Mouse (Mus musculus): ENCODE measurements around the gene Comt. TPM values are rescaled to one million over a fixed set of nuclear protein-coding genes. Genes with fewer than 3 reads are reported as not detected.

Gene Comt
- polyA plus RNA-seq, 1 experiment from 2014 or later: 89.0 TPM

DNA sequence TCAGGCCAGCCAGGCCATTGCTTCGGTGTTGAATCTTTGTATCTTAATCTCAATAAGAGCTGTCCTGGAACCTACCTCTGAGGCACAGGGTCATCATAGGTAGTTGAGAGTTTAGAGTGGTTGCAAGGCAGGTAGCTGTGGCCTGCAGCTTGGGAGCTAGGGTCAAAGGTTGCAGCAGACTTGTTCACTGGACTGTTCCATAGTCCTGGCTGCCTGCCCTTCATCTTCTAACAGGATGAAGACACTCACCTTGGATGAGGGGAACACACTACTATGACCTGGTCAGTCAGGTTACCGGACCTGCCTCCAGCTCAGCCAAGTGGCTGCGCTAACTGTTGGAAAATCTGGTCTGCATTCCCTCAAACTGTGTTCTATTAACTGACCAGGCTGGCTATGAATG is 35.5 kb downstream of the Comt start:
- peaks cover 50% of the 10 kb centered on the region for H3K4me1 ChIP-seq (ENCODE audit: control insufficient read depth, insufficient read depth, low read length)
- no peak overlapping the region for H3K4me3 ChIP-seq (ENCODE audit: low read length)

DNA sequence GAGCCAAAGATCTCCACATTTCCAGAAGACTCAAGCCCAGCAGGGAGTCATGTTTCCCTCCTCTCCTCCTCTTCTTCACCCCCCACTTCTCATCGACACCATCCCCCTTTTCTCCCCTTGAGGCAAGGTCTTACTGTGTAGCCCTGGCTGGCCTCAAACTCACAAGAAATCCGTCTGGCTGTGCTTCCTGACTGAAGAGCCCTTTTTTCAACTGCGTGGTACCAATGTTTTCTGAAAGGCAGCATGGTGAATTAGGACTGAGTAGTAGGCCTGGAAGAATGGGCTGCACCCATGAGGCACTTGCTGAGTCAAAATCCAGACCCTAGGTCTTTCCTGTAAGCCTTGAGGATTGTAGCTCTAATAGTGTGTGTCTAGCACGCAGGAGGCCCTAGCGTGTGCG is 36.3 kb downstream of the Comt start:
- no peak for ATAC-seq (ENCODE audit: low FRiP score, low TSS enrichment)
- WGBS: 64% methylated on average over 6 of the region's 6 CpGs
- Histone ChIP-seq H3K36me3 (ENCODE audit: control insufficient read depth, insufficient read depth, low read length) (no peaks in the 10 kb centered on the region), H3K27ac (ENCODE audit: low read depth, low read length) (no peak overlapping the region), H3K9ac (ENCODE audit: low read depth, low read length) (no peak overlapping the region), H3K9me3 (ENCODE audit: control insufficient read depth, low read length) (no peaks in the 10 kb centered on the region), H3K4me2 (replicated peaks; ENCODE audit: low read depth, low read length) (no peak overlapping the region), H3K27me3 (ENCODE audit: control insufficient read depth, insufficient read depth, low read length) (no peaks in the 10 kb centered on the region), H3K4me1 (ENCODE audit: control insufficient read depth, insufficient read depth, low read length) (peaks cover 43% of the 10 kb centered on the region), H3K4me3 (ENCODE audit: low read length) (no peak overlapping the region)

More for the DNA sequence above, 35.5 kb downstream of the Comt start:
- no peaks in the 10 kb centered on the region for H3K27me3 ChIP-seq (ENCODE audit: control insufficient read depth, insufficient read depth, low read length)
- ATAC-seq (ENCODE audit: low FRiP score, low TSS enrichment): no peak
- H3K9me3 ChIP-seq (ENCODE audit: control insufficient read depth, low read length): no peaks in the 10 kb centered on the region
- no peaks in the 10 kb centered on the region for H3K36me3 ChIP-seq (ENCODE audit: control insufficient read depth, insufficient read depth, low read length)
- H3K27ac ChIP-seq (ENCODE audit: low read depth, low read length): no peak overlapping the region
- H3K4me2 ChIP-seq (replicated peaks; ENCODE audit: low read depth, low read length): no peak overlapping the region
- H3K9ac ChIP-seq (ENCODE audit: low read depth, low read length): no peak overlapping the region
- 96% methylated on average over 3 of the region's 3 CpGs for WGBS

GRCm38 (mm10) chr16:18388583-18389435 is 37.8 kb downstream of the Comt start:
- WGBS: 72% methylated on average over 14 of the region's 14 CpGs
- Histone ChIP-seq H3K9me3 (ENCODE audit: control insufficient read depth, low read length) (no peaks in the 10 kb centered on the region), H3K4me2 (replicated peaks; ENCODE audit: low read depth, low read length) (no peak overlapping the region), H3K36me3 (ENCODE audit: control insufficient read depth, insufficient read depth, low read length) (no peaks in the 10 kb centered on the region), H3K9ac (ENCODE audit: low read depth, low read length) (no peak overlapping the region), H3K4me1 (ENCODE audit: control insufficient read depth, insufficient read depth, low read length) (peaks cover 43% of the 10 kb centered on the region), H3K27me3 (ENCODE audit: control insufficient read depth, insufficient read depth, low read length) (no peaks in the 10 kb centered on the region), H3K27ac (ENCODE audit: low read depth, low read length) (peak overlapping the region; percentile 37; the same call in 1 of the 2 replicates), H3K4me3 (ENCODE audit: low read length) (no peak overlapping the region)
- no peak for ATAC-seq (ENCODE audit: low FRiP score, low TSS enrichment)

- Histone ChIP-seq H3K4me3 (ENCODE audit: low read length) (no peak overlapping the region), H3K4me2 (replicated peaks; ENCODE audit: low read depth, low read length) (no peak overlapping the region), H3K27me3 (ENCODE audit: control insufficient read depth, insufficient read depth, low read length) (no peaks in the 10 kb centered on the region), H3K36me3 (ENCODE audit: control insufficient read depth, insufficient read depth, low read length) (no peaks in the 10 kb centered on the region), H3K4me1 (ENCODE audit: control insufficient read depth, insufficient read depth, low read length) (peaks cover 40% of the 10 kb centered on the region), H3K9ac (ENCODE audit: low read depth, low read length) (no peak overlapping the region), H3K9me3 (ENCODE audit: control insufficient read depth, low read length) (no peaks in the 10 kb centered on the region), H3K27ac (ENCODE audit: low read depth, low read length) (peak overlapping the region; percentile 37; the same call in 1 of the 2 replicates)
- ATAC-seq (ENCODE audit: low FRiP score, low TSS enrichment): no peak
- WGBS: 52% methylated on average over 7 of the region's 7 CpGs
Observed at GRCm38 (mm10) chr16:18387704-18388582, 38.7 kb downstream of the Comt start.

DNA sequence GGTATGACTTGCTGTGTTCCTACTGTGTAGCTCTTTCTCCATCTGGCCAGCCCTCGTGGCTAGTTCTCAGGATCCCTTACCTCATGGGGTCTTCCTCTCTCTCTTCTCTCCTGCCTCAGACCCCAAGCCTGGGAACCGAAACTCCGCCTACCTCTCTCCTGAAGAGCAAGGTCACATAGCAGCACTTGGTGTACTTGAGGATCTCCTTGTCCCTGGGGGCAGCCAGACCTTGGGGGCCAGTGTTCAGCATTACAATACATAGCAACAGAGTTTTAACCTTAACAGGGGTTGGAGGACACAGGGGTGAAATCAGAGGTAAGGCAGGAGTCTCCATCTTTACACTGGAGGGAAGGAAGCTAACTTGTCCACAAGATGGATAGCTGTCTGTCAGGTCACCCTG is 39.7 kb downstream of the Comt start:
- Histone ChIP-seq H3K27me3 (ENCODE audit: control insufficient read depth, insufficient read depth, low read length) (no peaks in the 10 kb centered on the region), H3K27ac (ENCODE audit: low read depth, low read length) (no peak overlapping the region), H3K4me1 (ENCODE audit: control insufficient read depth, insufficient read depth, low read length) (peaks cover 43% of the 10 kb centered on the region), H3K9ac (ENCODE audit: low read depth, low read length) (no peak overlapping the region), H3K9me3 (ENCODE audit: control insufficient read depth, low read length) (no peaks in the 10 kb centered on the region), H3K36me3 (ENCODE audit: control insufficient read depth, insufficient read depth, low read length) (no peaks in the 10 kb centered on the region), H3K4me2 (replicated peaks; ENCODE audit: low read depth, low read length) (no peak overlapping the region), H3K4me3 (ENCODE audit: low read length) (no peak overlapping the region)
- no peak for ATAC-seq (ENCODE audit: low FRiP score, low TSS enrichment)
- 57% methylated on average over 3 of the region's 3 CpGs for WGBS

DNA sequence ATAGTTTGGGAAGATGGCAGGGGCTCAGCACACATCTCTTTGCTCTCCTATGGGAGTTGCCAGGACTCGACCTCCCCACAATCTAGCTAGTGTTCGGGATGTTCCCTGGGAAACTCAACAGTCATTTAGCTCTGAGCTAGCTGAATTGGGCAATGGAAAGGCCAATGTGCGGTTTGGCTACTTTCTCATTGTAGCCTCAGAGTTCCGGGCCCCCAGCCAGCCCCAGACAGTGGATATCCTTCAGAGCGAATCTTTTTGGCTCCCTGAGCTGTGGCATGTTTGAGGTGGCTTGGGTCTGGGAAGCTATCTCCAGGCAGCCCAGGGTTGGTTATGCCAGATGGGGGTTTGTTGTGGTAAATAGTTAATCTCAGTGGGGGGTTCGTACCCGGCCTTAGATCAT is 40.2 kb downstream of the Comt start:
- Histone ChIP-seq H3K9me3 (ENCODE audit: control insufficient read depth, low read length) (no peaks in the 10 kb centered on the region), H3K4me3 (ENCODE audit: low read length) (no peak overlapping the region), H3K27ac (ENCODE audit: low read depth, low read length) (no peak overlapping the region), H3K36me3 (ENCODE audit: control insufficient read depth, insufficient read depth, low read length) (no peaks in the 10 kb centered on the region), H3K9ac (ENCODE audit: low read depth, low read length) (no peak overlapping the region), H3K4me2 (replicated peaks; ENCODE audit: low read depth, low read length) (no peak overlapping the region), H3K4me1 (ENCODE audit: control insufficient read depth, insufficient read depth, low read length) (peaks cover 43% of the 10 kb centered on the region), H3K27me3 (ENCODE audit: control insufficient read depth, insufficient read depth, low read length) (no peaks in the 10 kb centered on the region)
- 89% methylated on average over 7 of the region's 7 CpGs for WGBS
- no peak for ATAC-seq (ENCODE audit: low FRiP score, low TSS enrichment)

GRCm38 (mm10) chr16:18385411-18385810 is 41.2 kb downstream of the Comt start:
- H3K27ac ChIP-seq (ENCODE audit: low read depth, low read length): no peak overlapping the region

GRCm38 (mm10) chr16:18384659-18385058 is 42.0 kb downstream of the Comt start:
- ATAC-seq (ENCODE audit: low FRiP score, low TSS enrichment): peak; percentile 28; the same call in 1 of the 2 replicates
- H3K4me1 ChIP-seq (ENCODE audit: control insufficient read depth, insufficient read depth, low read length): peaks cover 43% of the 10 kb centered on the region

More at GRCm38 (mm10) chr16:18385411-18385810, 41.2 kb downstream of the Comt start:
- Histone ChIP-seq H3K4me2 (replicated peaks; ENCODE audit: low read depth, low read length) (no peak overlapping the region), H3K9me3 (ENCODE audit: control insufficient read depth, low read length) (no peaks in the 10 kb centered on the region), H3K36me3 (ENCODE audit: control insufficient read depth, insufficient read depth, low read length) (no peaks in the 10 kb centered on the region), H3K4me1 (ENCODE audit: control insufficient read depth, insufficient read depth, low read length) (peaks cover 43% of the 10 kb centered on the region), H3K9ac (ENCODE audit: low read depth, low read length) (no peak overlapping the region), H3K27me3 (ENCODE audit: control insufficient read depth, insufficient read depth, low read length) (no peaks in the 10 kb centered on the region), H3K4me3 (ENCODE audit: low read length) (no peak overlapping the region)
- WGBS: 75% methylated on average over 5 of the region's 5 CpGs
- ATAC-seq (ENCODE audit: low FRiP score, low TSS enrichment): no peak

GRCm38 (mm10) chr16:18384211-18384610 is 42.4 kb downstream of the Comt start:
- Histone ChIP-seq H3K4me3 (ENCODE audit: low read length) (no peak overlapping the region), H3K9ac (ENCODE audit: low read depth, low read length) (no peak overlapping the region), H3K9me3 (ENCODE audit: control insufficient read depth, low read length) (no peaks in the 10 kb centered on the region), H3K27me3 (ENCODE audit: control insufficient read depth, insufficient read depth, low read length) (no peaks in the 10 kb centered on the region), H3K4me2 (replicated peaks; ENCODE audit: low read depth, low read length) (no peak overlapping the region), H3K4me1 (ENCODE audit: control insufficient read depth, insufficient read depth, low read length) (peaks cover 39% of the 10 kb centered on the region), H3K27ac (ENCODE audit: low read depth, low read length) (no peak overlapping the region), H3K36me3 (ENCODE audit: control insufficient read depth, insufficient read depth, low read length) (no peaks in the 10 kb centered on the region)
- 81% methylated on average over 7 of the region's 7 CpGs for WGBS
- ATAC-seq (ENCODE audit: low FRiP score, low TSS enrichment): no peak

More at GRCm38 (mm10) chr16:18384659-18385058, 42.0 kb downstream of the Comt start:
- H3K9me3 ChIP-seq (ENCODE audit: control insufficient read depth, low read length): no peaks in the 10 kb centered on the region
- H3K36me3 ChIP-seq (ENCODE audit: control insufficient read depth, insufficient read depth, low read length): no peaks in the 10 kb centered on the region
- no peak overlapping the region for H3K27ac ChIP-seq (ENCODE audit: low read depth, low read length)
- no peak overlapping the region for H3K9ac ChIP-seq (ENCODE audit: low read depth, low read length)
- WGBS: 45% methylated on average over 8 of the region's 8 CpGs
- no peak overlapping the region for H3K4me2 ChIP-seq (replicated peaks; ENCODE audit: low read depth, low read length)
- no peak overlapping the region for H3K4me3 ChIP-seq (ENCODE audit: low read length)
- no peaks in the 10 kb centered on the region for H3K27me3 ChIP-seq (ENCODE audit: control insufficient read depth, insufficient read depth, low read length)

All from kidney, embryonic 14.5 days (tissue).